Mouse (Mus musculus): ENCODE results near the gene Snupn.

The Snupn gene

DNA sequence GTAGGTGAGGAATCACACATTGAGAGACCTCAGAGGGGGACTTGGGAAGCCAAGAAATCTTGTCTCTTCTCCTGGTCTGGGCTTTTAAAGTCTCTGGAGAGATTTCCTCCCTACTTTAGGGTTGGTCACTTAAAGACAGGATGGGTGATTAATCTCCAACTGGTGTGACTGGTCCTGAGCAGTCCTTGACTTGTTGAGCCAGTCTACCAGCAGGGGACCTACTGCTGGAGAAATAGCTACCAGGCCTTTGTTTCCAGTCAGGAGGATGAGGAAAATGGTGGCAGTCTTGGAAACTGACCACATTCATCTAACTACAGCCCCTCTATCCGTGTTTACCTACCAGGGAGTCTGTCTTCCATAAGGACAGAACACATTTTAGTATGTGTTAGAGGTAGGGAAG lies 61.7 kb downstream of the Snupn start:
- DNase-seq (ENCODE audit: low read depth), result peak; percentile 17

DNA sequence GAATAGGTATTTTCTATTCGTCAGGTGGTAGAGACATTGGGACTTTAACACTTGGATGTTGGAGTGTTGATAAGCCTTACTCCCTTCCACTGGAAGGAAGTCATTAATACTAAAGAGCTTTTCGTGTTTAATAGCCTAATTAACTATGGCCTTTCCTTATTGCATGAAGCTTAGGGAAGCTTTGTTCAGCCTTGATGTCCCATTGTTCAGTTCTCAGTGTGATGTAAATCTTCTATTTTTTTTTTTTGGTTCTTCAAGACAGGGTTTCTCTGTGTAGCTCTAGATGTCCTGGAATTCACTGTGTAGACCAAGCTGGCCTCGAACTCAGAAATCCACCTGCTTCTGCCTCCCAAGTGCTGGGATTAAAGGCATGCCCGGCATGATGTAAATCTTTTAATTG lies 62.2 kb downstream of the Snupn start:
- no peak for DNase-seq (ENCODE audit: low read depth)

DNA sequence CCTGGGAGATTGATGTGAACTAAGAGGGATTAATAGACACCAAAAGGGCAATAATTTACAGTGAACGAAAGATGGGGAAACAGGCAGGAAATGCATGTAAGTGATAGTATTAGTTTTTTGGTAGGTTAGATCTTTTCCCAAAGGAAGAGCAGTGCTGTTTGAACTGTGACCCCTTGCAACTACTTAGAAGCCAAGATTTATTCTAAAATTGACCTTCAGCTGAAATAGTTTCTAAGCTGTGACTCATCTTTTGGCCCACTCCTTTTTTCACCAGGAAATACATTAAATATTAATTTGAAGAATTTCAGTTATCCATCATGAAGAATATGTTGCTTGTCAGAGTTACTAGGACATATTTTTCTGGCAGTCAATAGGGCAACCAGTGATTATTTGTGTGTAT lies 63.1 kb downstream of the Snupn start:
- no peak for DNase-seq (ENCODE audit: low read depth)

DNA sequence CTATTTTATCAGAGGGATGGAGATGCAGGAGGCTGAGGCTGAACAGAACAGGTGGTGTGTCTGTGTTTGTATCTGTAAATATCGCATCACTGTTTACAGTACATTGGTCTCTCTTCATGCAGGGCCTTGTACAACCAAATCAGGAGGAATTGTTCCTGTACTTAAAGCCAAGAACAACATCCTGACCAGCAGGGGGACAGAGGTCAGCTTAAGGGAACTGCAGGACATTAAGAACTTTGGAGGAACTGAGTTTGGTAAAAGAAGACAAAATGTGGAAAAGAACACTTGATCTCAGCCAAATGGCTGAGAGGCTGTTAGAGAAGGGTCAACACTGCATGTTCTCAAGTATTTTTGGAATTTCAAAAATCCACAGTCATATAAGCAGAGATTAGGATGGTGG lies 64.1 kb downstream of the Snupn start:
- peak; percentile 28 for DNase-seq (ENCODE audit: low read depth)

DNA sequence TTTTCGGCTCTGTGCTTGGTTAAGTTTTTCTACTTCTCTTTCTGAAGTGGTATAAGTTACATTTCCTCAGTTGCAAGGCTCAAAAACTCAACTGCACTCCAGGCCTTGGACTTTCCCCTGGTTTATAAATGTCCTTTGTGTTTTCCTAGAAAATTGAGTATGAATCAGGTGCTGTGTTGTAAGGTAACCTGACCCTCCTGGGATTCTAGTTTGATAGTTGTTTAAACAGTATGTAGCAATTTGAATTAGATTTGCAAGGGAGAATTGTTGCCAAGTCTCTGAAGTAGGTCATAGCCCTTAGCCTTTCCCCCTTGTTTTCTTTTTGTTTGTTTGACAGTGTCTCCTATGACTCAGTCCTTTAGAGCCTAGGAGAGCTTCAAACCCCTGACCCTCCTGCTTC lies 67.0 kb downstream of the Snupn start:
- DNase-seq (ENCODE audit: low read depth), result no peak

DNA sequence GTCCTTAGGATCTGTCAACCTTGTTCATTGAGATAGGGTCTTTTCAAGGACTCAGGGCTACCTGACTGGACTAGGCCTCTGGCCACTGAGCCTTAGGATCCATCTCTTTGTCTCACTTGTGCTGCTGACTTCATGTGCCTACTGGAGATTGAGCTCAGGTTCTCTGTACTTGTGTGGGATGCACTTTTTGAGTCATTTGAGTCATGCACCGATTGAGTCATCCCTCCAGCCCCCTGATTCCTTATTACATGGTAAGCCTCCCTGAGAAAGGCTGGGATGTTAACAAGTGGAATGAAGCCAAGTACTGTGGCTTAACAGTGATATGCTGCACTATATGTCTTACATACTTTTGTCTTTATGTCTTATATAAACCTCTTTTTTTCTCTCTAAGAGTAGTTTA lies 81.1 kb downstream of the Snupn start:
- peak; percentile 23 for DNase-seq (ENCODE audit: low read depth)
